24 mouse cellular contexts compared by ENCODE assay signal in genomic region chr15:85729256-85729655, GRCm38 (mm10).
"Had no signal": no experiment of that assay in that cellular context is flagged by ENCODE, and none has a peak within 500 bp of the region (broad histone marks: within the 10 kb centered on the region; RNA-seq: fewer than 3 reads in every experiment).

No protein-coding gene starts in this region.

- H3K9me3 ChIP-seq: limb, embryonic 12.5 days; limb, embryonic 15.5 days; liver, embryonic 15.5 days; lung, embryonic 15.5 days; midbrain, embryonic 10.5 days; neural tube, embryonic 12.5 days; neural tube, embryonic 15.5 days had no signal

- H3K4me3 ChIP-seq: limb, embryonic 12.5 days; limb, embryonic 15.5 days; liver, embryonic 15.5 days; lung, embryonic 15.5 days; megakaryocyte, embryonic 14.5 days; midbrain, embryonic 10.5 days; neural tube, embryonic 12.5 days; neural tube, embryonic 15.5 days had no signal

- H3K9ac ChIP-seq: limb, embryonic 12.5 days; limb, embryonic 15.5 days; liver, embryonic 15.5 days; lung, embryonic 15.5 days; neural tube, embryonic 12.5 days; neural tube, embryonic 15.5 days had no signal

- H3K27ac ChIP-seq: limb, embryonic 12.5 days; limb, embryonic 15.5 days; liver, embryonic 15.5 days; lung, embryonic 15.5 days; midbrain, embryonic 10.5 days; neural tube, embryonic 12.5 days; neural tube, embryonic 15.5 days had no signal

- ATAC-seq: intestine, postnatal 0 days had no signal

- H3K4me2 ChIP-seq: limb, embryonic 12.5 days; limb, embryonic 15.5 days; liver, embryonic 11.5 days; liver, embryonic 15.5 days; lung, embryonic 15.5 days; neural tube, embryonic 12.5 days; neural tube, embryonic 15.5 days had no signal

- H3K36me3 ChIP-seq: limb, embryonic 12.5 days; limb, embryonic 15.5 days; liver, embryonic 15.5 days; lung, embryonic 15.5 days; midbrain, embryonic 10.5 days; neural tube, embryonic 12.5 days; neural tube, embryonic 15.5 days had no signal

- H3K4me1 ChIP-seq: limb, embryonic 12.5 days; limb, embryonic 15.5 days; lung, embryonic 15.5 days; megakaryocyte, embryonic 14.5 days; neural tube, embryonic 12.5 days; neural tube, embryonic 15.5 days had no signal

- DNase-seq: kidney, adult 8-10 months; kidney, postnatal 14 days; kidney, postnatal 4 days; left cerebral cortex, postnatal 4 days; lung, adult 18-20 months; lung, postnatal 10 days; lung, postnatal 36 days; midbrain, embryonic 14.5 days; right cerebral cortex, adult 18-20 months; right cerebral cortex, postnatal 14 days; right cerebral cortex, postnatal 4 days; thymus, adult 2 months; thymus, postnatal 14 days; thymus, postnatal 4 days had no signal
